Mouse (Mus musculus): ENCODE results near the gene Vac14.

Gene Vac14

GRCm38 (mm10) chr8:110749500-110750170 is 131.2 kb downstream of the Vac14 start:
- in situ Hi-C loops (cut with MseI, MboI) = loop anchor here (5.0 to 10.0 kb wide), 2 partner anchors 58 to 105 kb away; partner anchors contain the start of gene Il34 (in 1 of the 2)

GRCm38 (mm10) chr8:110750269-110750668 is 131.9 kb downstream of the Vac14 start:
- in situ Hi-C loops (cut with MseI, MboI) = loop anchor here (5.0 to 10.0 kb wide), 2 partner anchors 57 to 105 kb away; partner anchors contain the start of gene Il34 (in 1 of the 2)

- in situ Hi-C loops (cut with MseI, MboI) = loop anchor here (5.0 to 10.0 kb wide), 2 partner anchors 56 to 103 kb away; partner anchors contain the start of gene Il34 (in 1 of the 2)
Observed at GRCm38 (mm10) chr8:110751490-110751889, 133.1 kb downstream of the Vac14 start.

GRCm38 (mm10) chr8:110754713-110755112 is 136.3 kb downstream of the Vac14 start:
- in situ Hi-C loops (cut with MseI, MboI) = loop anchor here (5.0 to 10.0 kb wide), 2 partner anchors 53 to 100 kb away; partner anchors contain the start of gene Il34 (in 1 of the 2)

- in situ Hi-C loops (cut with MseI, MboI) = loop anchor here in 1 of 2 experiments (10.0 kb wide), 1 partner anchor 99 kb away; no protein-coding TSS in a partner anchor
Observed at GRCm38 (mm10) chr8:110755511-110756170, 137.3 kb downstream of the Vac14 start.

GRCm38 (mm10) chr8:110756196-110756595 is 137.8 kb downstream of the Vac14 start:
- in situ Hi-C loops (cut with MseI, MboI) = loop anchor here in 1 of 2 experiments (10.0 kb wide), 1 partner anchor 99 kb away; no protein-coding TSS in a partner anchor

- in situ Hi-C loops (cut with MseI, MboI) = no loop called here
Observed at GRCm38 (mm10) chr8:110760280-110760940, 142.0 kb downstream of the Vac14 start.

GRCm38 (mm10) chr8:110761185-110761584 is 142.8 kb downstream of the Vac14 start:
- in situ Hi-C loops (cut with MseI, MboI) = no loop called here

- in situ Hi-C loops (cut with MseI, MboI) = no loop called here
Observed at GRCm38 (mm10) chr8:110761988-110762387, 143.6 kb downstream of the Vac14 start.

GRCm38 (mm10) chr8:110764671-110765070 is 146.3 kb downstream of the Vac14 start:
- in situ Hi-C loops (cut with MseI, MboI) = no loop called here

GRCm38 (mm10) chr8:110767261-110767660 is 148.9 kb downstream of the Vac14 start:
- in situ Hi-C loops (cut with MseI, MboI) = no loop called here

All from mouse trophoblast stem cell (cell line).